Mouse (Mus musculus) left cerebral cortex, postnatal 10 days (tissue): ENCODE measurements around the gene Nrn1l. TPM values are rescaled to one million over a fixed set of nuclear protein-coding genes. Genes with fewer than 3 reads are reported as not detected.

Experiments used
- DNase-seq, 2 experiments: peaks; one replicate each; pipeline ENCODE4 v3.0.0; 2021 to 2022; ENCODE audit warnings: low spot score in 2 of 2, mixed read lengths in 1 of 2; ENCODE audit errors: extremely low spot score in 1 of 2
- intact Hi-C: fragments of 180-260 bp; cut with DNase I; formaldehyde crosslinking; loops from one replicate; pipeline ENCODE4 v1.15.1; 2025
- total RNA-seq, 2 experiments: library from RNA; stranded (reverse); gene quantifications; 2 replicates each; pipeline ENCODE4 v1.2.3; 2021

Nrn1l gene
- total RNA-seq, 2 experiments from 2014 or later: 0.97 TPM; not detected in 1

DNA sequence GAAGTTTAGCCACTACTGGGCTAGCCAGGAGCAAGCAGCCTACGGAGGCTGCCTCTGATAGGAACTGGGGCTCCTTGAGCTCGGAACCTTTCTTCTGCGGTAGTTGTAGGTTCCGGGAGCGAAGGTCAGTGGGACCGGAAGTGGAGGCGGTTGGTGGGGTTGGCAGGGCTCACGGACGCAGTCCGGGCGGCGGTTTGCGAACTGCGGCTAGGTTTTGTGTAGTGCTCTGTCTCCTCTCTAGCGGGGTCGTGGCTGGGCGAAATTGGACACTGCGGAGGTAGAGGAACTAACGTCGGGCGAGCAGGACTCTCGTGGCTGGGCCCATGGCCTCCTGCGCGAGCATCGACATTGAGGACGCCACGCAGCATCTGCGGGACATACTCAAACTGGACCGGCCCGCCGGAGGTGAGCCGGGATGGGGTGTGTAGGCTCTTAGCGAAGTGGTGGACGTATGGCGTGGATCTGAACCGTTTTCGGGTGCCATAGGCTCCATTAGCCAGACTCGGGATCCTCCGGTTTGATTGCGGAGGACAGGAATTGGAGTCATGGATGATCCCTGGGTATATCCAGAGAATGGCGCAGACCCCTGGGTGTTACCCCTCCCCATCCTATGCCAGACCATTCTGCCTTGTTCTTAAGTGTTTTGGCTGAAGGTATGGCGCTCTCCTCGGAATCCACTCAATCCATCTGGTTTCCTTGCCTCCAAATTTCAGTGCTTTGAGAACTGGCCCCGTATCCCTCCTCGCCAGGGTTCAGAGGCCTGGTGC lies 12.4 kb upstream of the Nrn1l start, which contains the start of gene Edc4:
Gene Edc4, plus strand, starts transcription at position 128 of the 767 bp plus-strand sequence.
- intact Hi-C loops: no loop called here
- peak; percentile 82 to 89 for DNase-seq

DNA sequence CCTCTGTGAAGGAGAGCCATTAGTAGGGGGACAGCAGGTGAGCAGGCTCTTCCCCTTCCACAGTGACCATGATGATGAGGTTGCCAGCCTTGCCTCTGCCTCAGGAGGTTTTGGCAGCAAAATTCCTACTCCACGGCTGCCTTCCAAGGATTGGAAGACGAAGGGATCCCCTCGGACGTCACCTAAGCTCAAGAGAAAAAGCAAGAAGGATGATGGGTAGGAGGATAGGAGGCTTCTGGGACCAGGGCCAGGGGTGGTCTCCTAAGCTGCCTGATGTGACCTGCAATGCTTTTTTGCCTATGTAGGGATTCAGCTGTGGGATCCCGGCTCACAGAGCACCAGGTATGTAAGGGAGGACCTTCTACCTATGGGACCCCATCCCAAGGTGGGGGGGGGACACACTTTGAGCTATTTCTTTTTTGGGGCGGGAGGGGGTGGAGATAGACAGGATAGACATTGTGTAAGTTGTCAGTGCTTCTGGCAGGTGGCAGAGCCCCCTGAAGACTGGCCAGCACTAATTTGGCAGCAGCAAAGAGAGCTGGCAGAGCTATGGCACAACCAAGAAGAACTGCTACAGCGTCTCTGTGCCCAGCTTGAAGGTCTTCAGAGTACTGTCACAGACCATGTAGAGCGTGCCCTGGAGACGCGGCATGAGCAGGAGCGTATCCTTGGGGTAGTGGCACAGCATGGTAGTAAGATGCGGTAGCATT lies 3.5 kb upstream of the Nrn1l start:
- DNase-seq: no peak
- intact Hi-C loops: loop anchor here (5.0 kb wide), 2 partner anchors 42 to 132 kb away; partner anchors contain the start of gene Ctrl

DNA sequence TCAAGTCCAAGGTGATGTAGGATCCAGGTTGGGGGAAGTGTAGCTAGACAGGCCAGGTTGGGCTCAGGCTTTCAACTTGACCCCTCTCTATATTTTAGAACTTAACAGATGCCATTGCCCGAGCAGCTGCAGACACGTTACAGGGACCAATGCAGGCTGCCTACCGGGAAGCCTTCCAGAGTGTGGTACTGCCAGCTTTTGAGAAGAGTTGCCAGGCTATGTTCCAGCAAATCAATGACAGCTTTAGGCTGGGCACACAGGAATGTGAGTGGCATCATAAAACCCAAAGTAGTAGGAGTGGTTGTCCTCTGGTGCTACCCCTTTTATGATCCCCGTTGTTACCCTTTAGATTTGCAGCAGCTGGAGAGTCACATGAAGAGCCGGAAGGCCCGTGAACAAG lies 2.5 kb upstream of the Nrn1l start:
- intact Hi-C loops: loop anchor here (5.0 kb wide), 2 partner anchors 41 to 131 kb away; partner anchors contain the start of gene Ctrl
- peak in 1 of 2 experiments; percentile 50 for DNase-seq

DNA sequence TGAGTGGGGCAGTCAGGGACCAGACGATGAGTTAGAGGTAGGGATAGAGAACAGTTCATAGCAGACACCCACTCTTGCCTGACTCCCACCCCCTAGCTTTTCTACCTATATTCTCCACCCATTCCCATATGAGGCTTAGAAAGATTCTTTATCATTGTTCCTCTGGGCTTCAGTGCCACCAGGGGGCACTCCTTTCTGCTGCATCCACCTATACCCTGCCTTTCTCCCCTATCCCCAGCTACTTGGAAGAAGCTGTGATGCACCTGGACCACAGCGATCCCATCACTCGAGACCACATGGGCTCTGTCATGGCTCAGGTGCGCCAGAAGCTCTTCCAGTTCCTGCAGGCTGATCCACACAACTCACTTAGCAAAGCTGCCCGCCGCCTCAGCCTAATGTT lies 935 bp upstream of the Nrn1l start:
- intact Hi-C loops: loop anchor here (5.0 kb wide), 2 partner anchors 40 to 130 kb away; partner anchors contain the start of gene Ctrl
- peak in 1 of 2 experiments; percentile 41 for DNase-seq

DNA sequence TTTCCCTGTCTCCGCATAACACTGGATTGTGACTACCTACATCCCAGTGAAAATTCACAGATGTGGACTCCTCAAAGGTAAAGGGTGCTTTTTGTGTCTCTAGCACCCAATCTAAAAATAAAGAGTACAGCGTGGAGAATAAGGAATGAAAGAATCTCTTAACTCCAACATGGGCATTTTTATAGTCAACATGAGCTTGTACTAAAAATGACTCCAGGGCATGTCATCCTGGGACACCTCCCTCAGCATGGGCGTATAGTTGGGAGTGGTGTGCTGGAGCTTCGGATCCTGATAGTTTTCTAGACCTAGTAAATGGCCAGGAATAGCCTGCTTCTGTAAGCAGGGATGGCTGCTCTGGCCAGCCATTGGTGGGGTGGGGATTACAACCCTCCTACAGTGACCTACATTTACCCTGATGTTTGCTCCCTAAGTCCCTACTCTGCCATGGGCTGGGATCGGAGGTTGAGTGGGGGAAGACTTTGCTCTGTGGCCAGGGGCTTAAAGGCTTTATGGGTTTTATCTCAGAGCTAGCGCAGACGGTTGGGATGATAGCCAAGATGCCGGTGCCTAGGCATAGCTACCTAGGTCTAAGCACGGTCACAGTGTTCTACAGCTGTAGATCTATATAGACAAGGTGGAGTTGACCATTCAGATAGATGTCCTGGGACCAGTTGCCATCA lies 4.6 kb downstream of the Nrn1l start:
- intact Hi-C loops: no loop called here
- no peak for DNase-seq

DNA sequence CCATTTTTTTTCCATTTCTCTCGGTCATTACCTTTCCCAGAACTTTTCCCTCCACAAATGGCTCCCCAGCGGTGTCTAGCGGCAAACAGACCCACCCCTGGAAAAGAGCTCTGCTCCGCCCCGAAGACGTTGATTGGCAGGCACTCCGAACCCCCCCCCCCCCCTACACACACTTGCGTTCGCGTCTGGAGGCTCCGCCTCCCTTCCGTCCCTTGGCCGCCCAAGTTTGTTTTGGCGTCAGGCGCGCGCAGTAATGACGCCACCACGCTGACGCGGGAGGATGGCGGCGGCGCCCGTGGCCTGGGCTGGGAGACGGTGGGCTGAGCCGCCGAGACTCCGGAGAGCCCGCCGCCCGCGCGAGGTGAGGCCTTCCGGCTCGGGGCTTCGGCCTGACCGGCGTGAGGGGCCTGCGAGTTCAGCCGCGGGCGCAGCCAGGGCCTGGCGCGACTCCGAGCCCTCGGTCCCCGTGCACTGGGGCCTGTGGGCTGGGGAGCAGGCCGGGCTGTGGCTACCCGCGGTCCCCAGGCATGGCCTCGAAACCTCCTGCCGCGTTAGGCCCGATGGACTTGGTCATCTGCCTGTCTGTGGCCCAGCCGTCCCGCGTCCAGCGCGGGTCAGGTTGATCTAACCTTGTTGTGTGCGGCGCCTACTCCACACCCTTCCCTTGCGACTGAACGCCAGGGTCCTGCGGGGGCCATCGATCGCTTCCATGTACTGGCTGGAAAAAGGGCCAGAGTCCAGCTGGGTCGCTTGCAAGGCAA lies 7.0 kb downstream of the Nrn1l start, which contains the start of gene Pskh1:
Gene Pskh1, plus strand, starts transcription at position 262 of the 761 bp plus-strand sequence.
- intact Hi-C loops: loop anchor here (5.0 kb wide), 1 partner anchor 37 kb away; the partner anchor contains the start of gene Psmb10
- peak; percentile 89 to 95 for DNase-seq

DNA sequence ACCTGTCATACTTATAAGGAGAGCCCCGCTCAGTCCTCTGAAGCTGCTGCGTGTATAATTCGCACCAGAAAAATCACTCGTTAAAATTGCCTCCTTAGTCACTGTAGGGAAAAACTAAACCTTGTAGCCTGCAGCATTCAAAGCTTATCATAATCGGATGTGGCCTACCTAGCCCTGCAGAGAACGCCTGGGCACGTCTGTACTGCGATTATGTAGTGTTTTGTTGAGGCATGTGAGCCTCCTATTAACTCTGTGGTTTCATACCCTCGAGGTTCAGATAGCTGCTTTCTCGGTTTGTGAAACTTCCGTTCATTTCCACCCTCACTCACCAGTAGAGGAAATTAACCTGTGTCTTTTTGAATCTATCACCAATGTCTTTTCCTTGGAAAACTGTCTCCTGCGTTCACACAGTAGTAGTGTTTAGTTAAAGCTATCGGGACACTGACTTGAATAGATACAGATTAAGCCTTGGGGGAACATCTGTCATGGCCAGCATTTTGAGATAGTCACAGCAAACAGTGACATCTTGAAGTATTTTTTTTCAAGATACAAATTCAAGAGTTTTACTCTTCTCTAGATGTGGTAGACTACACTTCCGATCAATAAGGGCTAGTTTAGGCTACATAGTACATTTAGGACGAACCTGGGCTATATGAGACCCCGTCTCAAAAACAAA lies 7.7 kb downstream of the Nrn1l start:
- no peak for DNase-seq
- intact Hi-C loops: loop anchor here (5.0 kb wide), 1 partner anchor 36 kb away; the partner anchor contains the start of gene Psmb10

DNA sequence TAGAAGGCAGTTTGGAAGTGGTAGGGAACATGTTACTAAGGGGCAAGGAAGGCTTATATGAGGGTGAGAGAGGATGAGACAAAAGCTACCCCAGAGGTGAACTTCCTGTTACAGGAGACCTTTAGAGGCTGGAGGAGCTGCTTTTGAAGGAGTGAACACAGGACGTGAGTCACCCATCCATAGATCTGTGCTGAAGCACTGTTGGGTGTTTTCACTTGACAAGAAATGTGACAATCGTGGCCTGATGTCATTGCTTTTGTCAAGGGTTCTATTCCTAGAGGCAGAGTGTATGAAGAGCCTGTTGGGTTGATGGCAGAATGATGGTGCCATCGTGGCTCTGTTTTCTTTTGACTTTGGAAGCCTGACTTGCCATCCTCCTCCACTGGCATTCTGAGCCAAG lies 26.0 kb downstream of the Nrn1l start:
- DNase-seq: no peak
- intact Hi-C loops: no loop called here

DNA sequence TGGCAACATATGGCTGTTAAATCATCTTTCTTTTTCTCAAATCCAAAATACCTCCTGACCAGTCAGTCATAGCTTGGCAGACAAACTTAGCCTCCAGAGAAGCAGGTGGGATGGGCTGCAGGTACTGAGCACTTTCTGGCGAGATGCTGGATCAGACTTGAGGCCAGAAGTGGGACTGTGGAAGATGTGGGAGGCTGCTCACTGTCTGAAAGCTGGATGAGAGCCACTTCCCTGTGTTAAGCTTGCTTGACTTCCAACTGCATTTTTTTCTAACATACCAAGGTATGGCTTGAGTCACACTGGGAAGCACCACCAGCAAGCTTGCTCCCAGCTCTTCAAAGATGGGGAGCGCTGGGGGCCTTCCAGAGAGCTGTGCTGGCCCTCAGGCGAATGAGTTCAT lies 31.8 kb downstream of the Nrn1l start:
- DNase-seq: no peak
- intact Hi-C loops: no loop called here

DNA sequence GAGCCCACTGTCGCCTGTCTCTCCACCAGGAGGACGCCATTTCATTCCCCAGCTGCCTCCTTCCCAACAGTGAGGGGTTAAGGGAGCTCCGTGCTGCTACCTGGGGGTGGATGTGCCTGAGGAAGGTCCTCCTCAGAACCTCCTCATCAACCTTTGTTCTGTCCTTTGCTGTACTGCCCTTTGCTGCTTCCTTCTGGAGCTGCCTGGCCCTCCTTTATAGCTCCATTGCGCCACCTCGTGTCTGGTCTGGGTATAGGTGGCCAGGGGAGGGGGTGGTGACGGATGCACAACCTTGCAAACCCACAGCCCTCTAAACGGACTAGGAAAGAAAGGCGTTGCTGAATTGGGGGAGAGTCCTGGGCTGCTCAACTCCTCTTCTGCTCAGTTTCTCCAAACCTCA lies 37.2 kb downstream of the Nrn1l start:
- peak; percentile 53 to 86 for DNase-seq
- intact Hi-C loops: loop anchor here (5.0 to 10.0 kb wide), 3 partner anchors 38 to 218 kb away; partner anchors contain the start of genes Cenpt, Nrn1l and Thap11

DNA sequence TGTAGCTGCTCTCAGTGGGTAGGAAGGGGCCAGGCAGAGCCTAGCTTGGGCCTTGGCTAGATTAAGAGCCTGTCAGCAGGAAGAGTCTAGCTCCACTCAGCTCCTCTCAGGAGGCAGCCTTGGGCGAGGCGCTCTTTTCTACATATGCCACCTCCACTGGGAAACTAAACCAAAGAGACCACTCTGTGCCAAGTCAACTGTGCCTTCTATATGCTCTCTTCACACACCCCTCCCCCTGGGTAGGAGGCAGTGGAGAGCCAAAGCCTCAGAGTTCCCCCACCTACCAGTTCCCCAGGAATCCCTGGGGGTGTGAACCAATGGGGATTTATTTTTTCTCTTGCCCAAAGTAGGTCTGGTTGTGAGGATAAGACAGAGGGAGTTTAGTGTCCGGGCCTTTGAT lies 37.9 kb downstream of the Nrn1l start:
- DNase-seq: no peak
- intact Hi-C loops: loop anchor here (5.0 to 10.0 kb wide), 3 partner anchors 39 to 219 kb away; partner anchors contain the start of genes Cenpt, Nrn1l and Thap11

DNA sequence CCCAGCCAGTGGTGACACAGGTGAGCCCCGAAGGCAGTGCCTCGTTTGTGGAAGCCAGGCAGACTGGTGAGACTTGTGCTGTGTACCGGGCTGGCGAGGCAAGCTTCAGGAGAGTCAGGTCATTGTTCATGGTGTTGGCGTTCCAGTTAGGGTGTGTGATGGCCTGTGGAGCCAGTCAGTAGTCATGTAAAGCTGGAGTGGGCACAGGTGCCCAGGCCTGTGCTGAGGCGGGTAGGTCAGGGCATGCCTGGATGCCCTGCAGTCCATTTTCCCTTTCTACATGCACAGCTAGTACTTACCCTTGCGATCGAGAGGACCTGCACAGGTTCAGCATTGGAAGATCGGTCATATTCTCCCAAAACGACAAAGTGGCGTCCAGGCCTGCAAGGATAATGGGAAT lies 39.2 kb downstream of the Nrn1l start:
- intact Hi-C loops: loop anchor here (5.0 to 10.0 kb wide), 3 partner anchors 40 to 220 kb away; partner anchors contain the start of genes Cenpt, Nrn1l and Thap11
- DNase-seq: no peak

DNA sequence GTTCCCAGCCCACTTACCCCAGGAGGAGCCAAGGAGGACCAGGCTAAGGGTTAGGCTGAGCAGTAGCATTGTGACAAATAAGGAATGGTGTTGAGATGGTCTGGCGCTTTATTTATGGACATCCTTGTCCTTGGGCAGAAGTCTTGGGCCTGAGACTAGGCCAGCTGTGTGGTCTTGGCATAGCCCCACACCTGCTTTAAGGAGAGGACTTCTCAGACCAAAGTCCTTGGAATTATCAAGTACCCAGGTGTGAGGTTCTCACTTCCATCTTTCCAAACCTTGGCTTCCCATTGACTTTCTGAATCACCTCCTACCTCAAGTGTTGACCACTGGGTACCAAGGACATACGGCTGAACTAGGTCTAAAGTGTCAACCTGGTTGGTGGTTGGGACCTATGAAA lies 40.4 kb downstream of the Nrn1l start, which contains the start of gene Ctrl:
Gene Ctrl, minus strand, starts transcription at position 101 of the 400 bp plus-strand sequence.
- no peak for DNase-seq
- intact Hi-C loops: loop anchor here (5.0 to 10.0 kb wide), 3 partner anchors 41 to 221 kb away; partner anchors contain the start of genes Cenpt, Nrn1l and Thap11

DNA sequence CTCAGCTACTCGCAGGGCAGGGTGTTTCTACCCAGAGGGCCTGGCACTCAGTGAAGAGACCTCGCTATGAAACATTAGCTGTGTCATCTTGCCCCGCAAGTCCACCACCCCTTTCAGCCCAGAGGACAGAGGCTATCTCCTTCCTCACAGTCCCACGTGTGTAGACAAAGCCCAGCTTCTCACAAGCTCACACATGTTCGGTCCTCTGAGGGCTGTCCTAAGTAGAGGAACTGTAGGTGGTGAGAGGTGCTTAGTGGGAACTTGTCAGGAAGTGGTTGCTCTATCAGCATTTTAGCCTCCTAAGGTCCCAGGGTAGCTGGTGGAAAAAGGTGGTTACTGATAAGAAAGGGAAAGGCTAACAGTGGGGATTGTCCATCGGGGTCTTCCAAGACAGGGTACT lies 41.7 kb downstream of the Nrn1l start:
- intact Hi-C loops: loop anchor here (5.0 to 10.0 kb wide), 2 partner anchors 33 to 80 kb away; partner anchors contain the start of genes Cenpt, Pskh1 and Thap11
- no peak for DNase-seq

DNA sequence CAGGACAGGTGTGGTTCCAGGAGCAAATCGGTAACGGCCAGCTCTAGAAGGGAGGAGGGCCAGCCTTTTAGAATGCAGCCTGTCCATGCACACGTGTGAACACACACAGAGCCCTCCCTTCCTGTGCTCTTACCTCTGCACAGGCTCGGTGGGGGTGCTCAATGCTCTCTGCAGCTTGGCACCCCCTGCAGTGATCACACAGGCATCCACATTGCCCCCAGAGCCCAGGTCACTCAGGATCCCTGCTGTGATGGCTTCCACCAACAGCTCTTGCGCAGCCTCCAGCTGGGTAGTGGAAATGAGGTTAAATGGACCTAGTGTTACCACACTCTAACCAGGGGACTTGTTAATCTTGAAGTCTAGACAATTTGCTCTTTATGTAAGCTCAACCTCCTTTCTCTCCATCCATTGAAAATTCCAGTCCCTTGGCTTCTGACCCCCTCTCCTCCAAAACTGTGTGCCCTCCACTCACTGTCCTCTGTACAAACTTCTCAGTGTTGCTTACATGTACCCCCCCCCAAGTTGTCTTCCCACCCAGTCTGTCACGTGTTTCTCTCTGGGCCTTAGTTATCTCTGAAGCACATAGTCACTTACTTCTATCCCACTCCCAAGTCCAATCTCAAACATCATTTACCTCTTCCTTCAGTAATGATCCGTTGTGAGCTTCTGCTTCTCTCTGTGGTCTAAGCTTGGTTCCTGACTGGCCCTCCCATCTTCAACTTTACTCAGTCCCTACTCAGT lies 42.7 kb downstream of the Nrn1l start:
- no peak for DNase-seq
- intact Hi-C loops: loop anchor here (5.0 to 10.0 kb wide), 2 partner anchors 34 to 81 kb away; partner anchors contain the start of genes Cenpt, Pskh1 and Thap11

DNA sequence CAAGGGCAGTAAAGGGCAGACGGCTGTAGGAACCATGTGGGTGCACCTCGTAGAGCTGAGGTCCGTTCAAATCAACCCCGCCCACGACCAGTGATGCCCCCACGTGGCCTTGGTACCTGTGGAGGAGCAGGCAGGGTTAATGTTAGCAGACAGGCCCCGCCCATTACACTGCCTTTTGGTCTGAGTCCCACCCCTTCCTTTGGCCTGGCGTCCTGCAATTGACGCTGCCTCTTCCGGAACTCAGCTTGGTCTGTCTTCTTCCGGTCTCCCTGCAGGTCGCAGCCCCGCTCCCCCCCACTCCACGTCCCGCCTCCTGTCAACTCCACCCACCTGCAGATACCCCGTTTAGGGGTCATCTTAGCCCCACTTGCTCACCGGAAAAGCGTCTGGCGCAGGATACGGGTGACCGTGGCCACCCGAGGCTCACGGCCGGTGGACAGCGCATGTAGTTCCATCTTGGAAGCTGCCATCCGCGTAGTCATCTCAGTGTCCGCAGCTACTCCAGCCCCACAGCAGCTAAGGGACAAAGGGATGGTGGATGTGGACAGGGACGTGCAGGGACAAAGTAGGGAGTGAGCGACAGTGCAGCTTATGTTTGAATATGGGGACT lies 43.6 kb downstream of the Nrn1l start:
- intact Hi-C loops: loop anchor here (5.0 to 10.0 kb wide), 2 partner anchors 35 to 82 kb away; partner anchors contain the start of genes Cenpt, Pskh1 and Thap11
- peak; percentile 84 to 94 for DNase-seq
